Mouse (Mus musculus): ENCODE measurements around the gene Fam118a. TPM values are rescaled to one million over a fixed set of nuclear protein-coding genes. Genes with fewer than 3 reads are reported as not detected.
"Not testable (repeated sequence)": the region's sequence is repeated elsewhere in the genome, so short reads cannot be mapped to it uniquely, and the experiment has no call there.

Gene Fam118a
- total RNA-seq, 4 experiments from 2014 or later: 21.6 to 29.7 (median 22.1) TPM

- no peak for DNase-seq (ENCODE audit: low spot score in 2 of 2)
Observed at GRCm38 (mm10) chr15:85011895-85012661, 16.7 kb upstream of the Fam118a start.

- DNase-seq (ENCODE audit: low spot score in 2 of 2): no peak
Observed at GRCm38 (mm10) chr15:85012662-85013054, 16.1 kb upstream of the Fam118a start.

- peak in 1 of 2 experiments; percentile 80 for DNase-seq (ENCODE audit: low spot score in 2 of 2)
Observed at GRCm38 (mm10) chr15:85015771-85016170, 13.0 kb upstream of the Fam118a start.

- DNase-seq (ENCODE audit: low spot score in 2 of 2): no peak
Observed at GRCm38 (mm10) chr15:85016951-85017664, 11.6 kb upstream of the Fam118a start, which contains the start of gene Upk3a. Gene Upk3a, plus strand, starts transcription at chr15:85017141.

- DNase-seq (ENCODE audit: low spot score in 2 of 2): no peak
Observed at GRCm38 (mm10) chr15:85022211-85022610, 6.5 kb upstream of the Fam118a start.

- DNase-seq (ENCODE audit: low spot score in 2 of 2): no peak
Observed at GRCm38 (mm10) chr15:85026197-85026596, 2.6 kb upstream of the Fam118a start.

- DNase-seq (ENCODE audit: low spot score in 2 of 2): no peak
Observed at GRCm38 (mm10) chr15:85027740-85028139, 1.0 kb upstream of the Fam118a start.

- not testable (repeated sequence) for DNase-seq (ENCODE audit: low spot score in 2 of 2)
Observed at GRCm38 (mm10) chr15:85030643-85031042, 1.9 kb downstream of the Fam118a start.

GRCm38 (mm10) chr15:85031866-85032265 lies 3.1 kb downstream of the Fam118a start:
- DNase-seq (ENCODE audit: low spot score in 2 of 2): no peak

GRCm38 (mm10) chr15:85033916-85034315 lies 5.2 kb downstream of the Fam118a start:
- DNase-seq (ENCODE audit: low spot score in 2 of 2): not testable (repeated sequence)

GRCm38 (mm10) chr15:85036566-85037342 lies 8.0 kb downstream of the Fam118a start:
- peak; percentile 95 to 96 for DNase-seq (ENCODE audit: low spot score in 2 of 2)

- DNase-seq (ENCODE audit: low spot score in 2 of 2): no peak
Observed at GRCm38 (mm10) chr15:85037343-85037690, 8.6 kb downstream of the Fam118a start.

- DNase-seq (ENCODE audit: low spot score in 2 of 2): no peak
Observed at GRCm38 (mm10) chr15:85041546-85042225, 12.9 kb downstream of the Fam118a start.

GRCm38 (mm10) chr15:85042361-85042954 lies 13.7 kb downstream of the Fam118a start:
- peak in 1 of 2 experiments; percentile 82 for DNase-seq (ENCODE audit: low spot score in 2 of 2)

GRCm38 (mm10) chr15:85043116-85043515 lies 14.4 kb downstream of the Fam118a start:
- DNase-seq (ENCODE audit: low spot score in 2 of 2): no peak

- DNase-seq (ENCODE audit: low spot score in 2 of 2): no peak
Observed at GRCm38 (mm10) chr15:85043761-85044160, 15.0 kb downstream of the Fam118a start.

GRCm38 (mm10) chr15:85046230-85046950 lies 17.6 kb downstream of the Fam118a start:
- no peak for DNase-seq (ENCODE audit: low spot score in 2 of 2)

GRCm38 (mm10) chr15:85047865-85048264 lies 19.1 kb downstream of the Fam118a start:
- no peak for DNase-seq (ENCODE audit: low spot score in 2 of 2)

GRCm38 (mm10) chr15:85049758-85050157 lies 21.0 kb downstream of the Fam118a start:
- DNase-seq (ENCODE audit: low spot score in 2 of 2): no peak

GRCm38 (mm10) chr15:85054098-85054497 lies 25.4 kb downstream of the Fam118a start:
- no peak for DNase-seq (ENCODE audit: low spot score in 2 of 2)

Measured in left cerebral cortex, adult 8-10 months (tissue).